Mouse (Mus musculus) spleen, adult 12 weeks (tissue): ENCODE measurements around the gene AC124502.3.

Experiments used
- DNase-seq: peaks from one replicate; pipeline ENCODE4 v3.0.0; 2022; ENCODE audit warnings: low spot score

Gene AC124502.3

GRCm38 (mm10) chr19:5060365-5061330 is 22.0 kb downstream of the AC124502.3 start:
- DNase-seq = no peak

GRCm38 (mm10) chr19:5062041-5062440 is 23.4 kb downstream of the AC124502.3 start:
- no peak for DNase-seq

- no peak for DNase-seq
Observed at GRCm38 (mm10) chr19:5062446-5062845, 23.8 kb downstream of the AC124502.3 start.

GRCm38 (mm10) chr19:5065104-5065503 is 26.4 kb downstream of the AC124502.3 start:
- no peak for DNase-seq

GRCm38 (mm10) chr19:5067040-5067799 is 28.5 kb downstream of the AC124502.3 start:
- DNase-seq = no peak

GRCm38 (mm10) chr19:5067867-5068569 is 29.3 kb downstream of the AC124502.3 start, which contains the start of gene Cd248:
TSS of gene Cd248 (plus strand) at chr19:5068078.
- DNase-seq = no peak

- no peak for DNase-seq
Observed at GRCm38 (mm10) chr19:5068570-5069234, 30.0 kb downstream of the AC124502.3 start.

GRCm38 (mm10) chr19:5069486-5069885 is 30.8 kb downstream of the AC124502.3 start:
- no peak for DNase-seq

GRCm38 (mm10) chr19:5069978-5070377 is 31.3 kb downstream of the AC124502.3 start:
- no peak for DNase-seq

- DNase-seq = no peak
Observed at GRCm38 (mm10) chr19:5071077-5071476, 32.4 kb downstream of the AC124502.3 start.

GRCm38 (mm10) chr19:5071545-5072369 is 33.1 kb downstream of the AC124502.3 start:
- DNase-seq = peak; percentile 68

GRCm38 (mm10) chr19:5072389-5073019 is 33.8 kb downstream of the AC124502.3 start:
- DNase-seq = no peak

GRCm38 (mm10) chr19:5073028-5073427 is 34.3 kb downstream of the AC124502.3 start:
- no peak for DNase-seq

GRCm38 (mm10) chr19:5073518-5073917 is 34.8 kb downstream of the AC124502.3 start:
- no peak for DNase-seq

GRCm38 (mm10) chr19:5079279-5079678 is 40.6 kb downstream of the AC124502.3 start:
- no peak for DNase-seq

- no peak for DNase-seq
Observed at GRCm38 (mm10) chr19:5082005-5082404, 43.3 kb downstream of the AC124502.3 start.

- no peak for DNase-seq
Observed at GRCm38 (mm10) chr19:5082596-5082995, 43.9 kb downstream of the AC124502.3 start.

GRCm38 (mm10) chr19:5083961-5084833 is 45.5 kb downstream of the AC124502.3 start:
- DNase-seq = no peak

GRCm38 (mm10) chr19:5084834-5085144 is 46.1 kb downstream of the AC124502.3 start:
- DNase-seq = no peak
